Comparison of ENCODE assay signal across 13 mouse cellular contexts in the genomic region with DNA sequence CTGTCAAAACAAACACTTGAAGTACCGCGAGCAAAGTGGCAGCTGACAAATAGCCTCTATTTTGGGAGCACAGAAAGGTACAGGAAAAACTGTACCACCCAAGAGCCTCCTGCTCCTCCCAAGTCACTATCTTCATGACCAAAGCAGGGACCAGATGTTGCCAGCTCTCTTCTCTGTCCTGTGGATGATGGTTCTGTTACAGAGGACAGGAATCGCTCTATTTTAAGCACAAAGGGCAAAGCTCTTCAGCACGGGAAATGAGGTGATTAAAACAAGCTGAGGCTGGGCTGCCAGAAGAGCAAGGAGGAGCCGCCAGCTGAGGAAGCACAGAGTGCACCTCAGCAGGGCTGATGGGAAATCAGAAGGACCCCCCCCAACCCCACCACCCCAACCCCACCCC.
A peak's percentile ranks its signal among the peaks of the same experiment; 100 is the strongest.
DNase-seq lines count a peak whose midpoint lies in the region; ATAC-seq and TF ChIP-seq lines count a peak whose summit lies in the region.
"Had no signal": no experiment of that assay in that cellular context is flagged by ENCODE, and none has a peak within 500 bp of the region (broad histone marks: within the 10 kb centered on the region; RNA-seq: fewer than 3 reads in every experiment).

No protein-coding gene starts in this region.

- peaks cover 14% of the 10 kb centered on the region for H3K4me1 ChIP-seq in forebrain, embryonic 10.5 days
- H3K4me1 ChIP-seq in forebrain, postnatal 0 days (ENCODE audit: insufficient read depth), result no peaks in the 10 kb centered on the region; the same call in 1 of the 2 replicates
- no peaks in the 10 kb centered on the region; the same call in 1 of the 2 replicates for H3K4me1 ChIP-seq in heart, embryonic 11.5 days (ENCODE audit: control insufficient read depth, insufficient read depth, low read length)
- peaks cover 6% of the 10 kb centered on the region; the same call in 1 of the 2 replicates for H3K4me1 ChIP-seq in limb, embryonic 13.5 days

- H3K9ac ChIP-seq in forebrain, postnatal 0 days, result no peak overlapping the region
- H3K9ac ChIP-seq in heart, embryonic 11.5 days (ENCODE audit: low read depth, low read length), result 0 out of 2 replicates have a peak overlapping the region, but pooled peaks have one; percentile 8
- H3K9ac ChIP-seq in limb, embryonic 13.5 days, result no peak overlapping the region

- H3K36me3 ChIP-seq in forebrain, embryonic 10.5 days (replicated peaks), result no peaks in the 10 kb centered on the region
- no peaks in the 10 kb centered on the region for H3K36me3 ChIP-seq in forebrain, postnatal 0 days (ENCODE audit: insufficient read depth)
- H3K36me3 ChIP-seq in heart, embryonic 11.5 days (ENCODE audit: control insufficient read depth, insufficient read depth, low read length), result no peaks in the 10 kb centered on the region
- H3K36me3 ChIP-seq in limb, embryonic 13.5 days, result no peaks in the 10 kb centered on the region

- no peaks in the 10 kb centered on the region for H3K9me3 ChIP-seq in forebrain, embryonic 10.5 days
- no peaks in the 10 kb centered on the region for H3K9me3 ChIP-seq in forebrain, postnatal 0 days (ENCODE audit: low read length)
- H3K9me3 ChIP-seq in heart, embryonic 11.5 days (replicated peaks; ENCODE audit: control insufficient read depth, low read length), result no peaks in the 10 kb centered on the region
- no peaks in the 10 kb centered on the region for H3K9me3 ChIP-seq in limb, embryonic 13.5 days

- ATAC-seq in forebrain, postnatal 0 days, result no peak
- peak; percentile 39; the same call in 1 of the 2 replicates for ATAC-seq in heart, embryonic 11.5 days (replicated peaks; ENCODE audit: insufficient number of reproducible peaks, low FRiP score, low TSS enrichment)
- no peak for ATAC-seq in limb, embryonic 13.5 days (ENCODE audit: low FRiP score, low read depth)
- ATAC-seq: midbrain, embryonic 16.5 days had no signal

- no peak for TF ChIP-seq CTCF in forebrain, postnatal 0 days (IDR thresholded peaks at IDR 0.05; ENCODE audit: low read depth)

- no peaks in the 10 kb centered on the region for H3K27me3 ChIP-seq in forebrain, embryonic 10.5 days (ENCODE audit: poor library complexity, severe bottlenecking)
- no peaks in the 10 kb centered on the region for H3K27me3 ChIP-seq in forebrain, postnatal 0 days (ENCODE audit: insufficient read depth, low read length)
- H3K27me3 ChIP-seq in heart, embryonic 11.5 days (ENCODE audit: control insufficient read depth, insufficient read depth, low read length), result no peaks in the 10 kb centered on the region
- 0 out of 2 replicates have a peak, but pooled peaks cover 4% of the 10 kb centered on the region for H3K27me3 ChIP-seq in limb, embryonic 13.5 days

- DNase-seq in forebrain, embryonic 10.5 days (ENCODE audit: extremely low spot score, low spot score), result peak; percentile 24
- no peak for DNase-seq in forebrain, postnatal 0 days
- DNase-seq in embryo, embryonic 10.5 days (ENCODE audit: low spot score), result peak; percentile 67
- DNase-seq in spleen, postnatal 36 days (ENCODE audit: low spot score in 2 of 2), result no peak
- DNase-seq in layer of hippocampus, adult 11-12 months (ENCODE audit: low spot score), result no peak
- no peak for DNase-seq in urinary bladder, postnatal 10 days (ENCODE audit: low spot score)
- DNase-seq: cerebellum, adult 2 months; gastrocnemius, postnatal 36 days had no signal

- 34% methylated on average over 5 of the region's 5 CpGs for WGBS in forebrain, embryonic 10.5 days
- WGBS in forebrain, postnatal 0 days, result 20% methylated on average over 5 of the region's 5 CpGs
- WGBS in heart, embryonic 11.5 days (ENCODE audit: insufficient replicate concordance), result 5% methylated on average over 5 of the region's 5 CpGs
- WGBS in limb, embryonic 13.5 days, result 9% methylated on average over 5 of the region's 5 CpGs

- peak overlapping the region; percentile 16; the same call in 1 of the 2 replicates for H3K27ac ChIP-seq in forebrain, embryonic 10.5 days
- H3K27ac ChIP-seq in forebrain, postnatal 0 days (ENCODE audit: low read depth, low read length), result no peak overlapping the region
- peak overlapping the region; percentile 62 for H3K27ac ChIP-seq in heart, embryonic 11.5 days (ENCODE audit: low read depth, low read length)
- H3K27ac ChIP-seq in limb, embryonic 13.5 days, result no peak overlapping the region
- H3K27ac ChIP-seq: layer of hippocampus, adult 2 months had no signal

- H3K4me2 ChIP-seq in forebrain, postnatal 0 days (ENCODE audit: low read depth), result no peak overlapping the region
- peak overlapping the region; percentile 52 for H3K4me2 ChIP-seq in heart, embryonic 11.5 days
- peak overlapping the region; percentile 46 for H3K4me2 ChIP-seq in limb, embryonic 13.5 days (replicated peaks)
- H3K4me2 ChIP-seq: liver, embryonic 11.5 days had no signal

- H3K4me3 ChIP-seq in forebrain, embryonic 10.5 days, result no peak overlapping the region
- no peak overlapping the region for H3K4me3 ChIP-seq in forebrain, postnatal 0 days (ENCODE audit: low read depth, low read length)
- no peak overlapping the region for H3K4me3 ChIP-seq in heart, embryonic 11.5 days (ENCODE audit: low read depth, low read length)
- H3K4me3 ChIP-seq in limb, embryonic 13.5 days, result no peak overlapping the region
- H3K4me3 ChIP-seq: layer of hippocampus, adult 2 months had no signal

Comparison
In these comparisons a context has a peak if more than half of its experiments do, and no peak if none do; other contexts are left out.
1. DNase-seq: peak in forebrain, embryonic 10.5 days (single experiment) and embryo, embryonic 10.5 days (single experiment); none in forebrain, postnatal 0 days (single experiment), spleen, postnatal 36 days (0 of 2), layer of hippocampus, adult 11-12 months (single experiment) and urinary bladder, postnatal 10 days (single experiment).
2. H3K27ac ChIP-seq: peak in forebrain, embryonic 10.5 days (single experiment) and heart, embryonic 11.5 days (single experiment); none in forebrain, postnatal 0 days (single experiment) and limb, embryonic 13.5 days (single experiment).